Mouse (Mus musculus): ENCODE results near the gene Smarcc1. TPM values are rescaled to one million over a fixed set of nuclear protein-coding genes. Genes with fewer than 3 reads are reported as not detected.
A peak's percentile ranks its signal among the peaks of the same experiment; 100 is the strongest.

Gene Smarcc1
- polyA plus RNA-seq, 1 experiment from 2014 or later = 160 TPM

DNA sequence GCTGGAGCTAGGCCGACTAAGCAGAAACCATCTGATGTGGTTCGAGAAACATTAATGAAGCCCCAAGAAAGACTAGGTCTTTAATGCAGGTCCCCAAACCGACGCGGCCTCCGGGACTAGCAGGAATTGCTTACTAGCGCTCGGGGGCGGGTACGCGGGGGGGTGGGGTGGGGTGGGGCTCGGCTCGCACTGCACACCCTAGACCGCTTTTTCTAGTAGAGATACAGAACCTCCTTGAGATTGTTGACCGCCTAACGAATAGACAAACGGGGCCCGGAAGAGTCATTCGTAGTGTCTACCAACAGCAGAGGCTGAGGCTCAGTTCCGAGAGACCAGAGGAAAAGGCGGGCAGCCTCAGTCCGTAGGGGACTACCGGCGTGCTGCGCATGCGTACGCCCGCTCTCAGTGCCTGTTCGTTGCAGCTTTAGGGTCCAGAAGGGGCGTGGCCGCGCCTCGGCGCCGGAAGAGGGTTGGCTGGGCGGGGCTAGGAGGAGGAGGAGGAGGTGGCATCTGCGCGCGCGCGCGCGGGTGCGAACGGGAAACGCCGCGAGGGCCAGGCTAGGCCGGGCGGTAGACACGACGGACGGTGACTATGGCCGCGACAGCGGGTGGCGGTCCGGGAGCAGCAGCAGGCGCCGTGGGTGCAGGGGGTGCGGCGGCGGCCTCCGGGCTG, 14.2 kb downstream of the Smarcc1 start:
- WGBS = under 1% methylated on average over 64 of the region's 64 CpGs

DNA sequence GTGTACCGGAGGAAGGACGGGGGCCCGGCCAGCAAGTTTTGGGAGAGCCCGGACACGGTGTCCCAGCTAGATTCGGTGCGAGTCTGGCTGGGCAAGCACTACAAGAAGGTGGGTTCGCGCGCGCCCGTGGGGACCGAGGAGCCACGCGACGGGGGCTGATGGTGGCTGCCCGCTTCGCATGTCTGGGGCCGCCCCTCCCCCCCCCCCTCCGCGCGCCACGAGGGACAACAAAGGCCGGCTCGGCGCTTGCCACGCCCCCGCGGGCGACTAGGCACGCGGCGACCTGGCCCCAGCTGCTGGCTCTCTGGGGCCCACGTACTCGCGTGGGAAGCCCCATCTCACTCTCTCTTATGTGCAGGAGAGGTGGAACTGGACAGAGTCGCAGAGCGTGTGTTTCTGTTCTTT, 14.7 kb downstream of the Smarcc1 start:
- H3K4me3 ChIP-seq (ENCODE audit: low read depth, low read length) = peak overlapping the region; percentile 93
- H3K9me3 ChIP-seq (ENCODE audit: low read depth, low read length) = no peaks in the 10 kb centered on the region
- H3K27me3 ChIP-seq (ENCODE audit: insufficient read depth, low read length) = no peaks in the 10 kb centered on the region
- peak overlapping the region; percentile 68 for H3K4me2 ChIP-seq
- H3K27ac ChIP-seq (ENCODE audit: low read depth) = peak overlapping the region; percentile 93
- 1% methylated on average over 31 of the region's 38 CpGs for WGBS
- ATAC-seq (ENCODE audit: insufficient read depth) (peak; percentile 68; the same call in 1 of the 2 replicates), DNase-seq (peak; percentile 69)
- TF ChIP-seq CTCF (IDR thresholded peaks at IDR 0.05; ENCODE audit: low read depth) = no peak
- peaks cover 5% of the 10 kb centered on the region; the same call in 1 of the 2 replicates for H3K4me1 ChIP-seq (ENCODE audit: insufficient read depth)
- H3K36me3 ChIP-seq (ENCODE audit: insufficient read depth) = peaks cover 23% of the 10 kb centered on the region
- peak overlapping the region; percentile 98 for H3K9ac ChIP-seq

More for the DNA sequence above, 14.2 kb downstream of the Smarcc1 start:
- DNase-seq (peak; percentile 100), ATAC-seq (ENCODE audit: insufficient read depth) (peak; percentile 96)
- H3K9ac ChIP-seq = peak overlapping the region; percentile 98
- no peaks in the 10 kb centered on the region for H3K27me3 ChIP-seq (ENCODE audit: insufficient read depth, low read length)
- H3K9me3 ChIP-seq (ENCODE audit: low read depth, low read length) = no peaks in the 10 kb centered on the region
- peak overlapping the region; percentile 68 for H3K4me2 ChIP-seq
- peak overlapping the region; percentile 93 for H3K27ac ChIP-seq (ENCODE audit: low read depth)
- peak overlapping the region; percentile 93 for H3K4me3 ChIP-seq (ENCODE audit: low read depth, low read length)
- no peak for TF ChIP-seq CTCF (IDR thresholded peaks at IDR 0.05; ENCODE audit: low read depth)
- peaks cover 5% of the 10 kb centered on the region; the same call in 1 of the 2 replicates for H3K4me1 ChIP-seq (ENCODE audit: insufficient read depth)
- peaks cover 18% of the 10 kb centered on the region for H3K36me3 ChIP-seq (ENCODE audit: insufficient read depth)

DNA sequence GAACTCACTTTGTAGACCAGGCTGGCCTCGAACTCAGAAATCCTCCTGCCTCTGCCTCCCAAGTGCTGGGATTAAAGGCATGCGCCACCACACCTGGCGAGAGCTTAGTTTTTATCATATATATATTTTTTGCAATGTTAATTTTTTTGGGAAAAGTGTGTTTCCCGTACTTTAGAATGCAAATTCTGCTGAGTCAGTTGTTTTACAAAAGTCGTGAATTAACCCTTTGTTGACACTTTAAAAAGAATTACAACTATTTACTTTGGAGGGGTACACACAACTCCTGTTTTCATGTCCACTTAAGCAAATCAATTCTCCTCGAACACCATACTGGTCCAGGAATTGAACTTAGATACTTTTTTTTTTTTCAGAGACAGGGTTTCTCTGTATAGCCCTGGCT, 15.4 kb downstream of the Smarcc1 start:
- DNase-seq = peak; percentile 16
- Histone ChIP-seq H3K36me3 (ENCODE audit: insufficient read depth) (peaks cover 26% of the 10 kb centered on the region), H3K27me3 (ENCODE audit: insufficient read depth, low read length) (no peaks in the 10 kb centered on the region), H3K4me2 (peak overlapping the region; percentile 68), H3K4me3 (ENCODE audit: low read depth, low read length) (peak overlapping the region; percentile 93), H3K27ac (ENCODE audit: low read depth) (no peak overlapping the region), H3K9me3 (ENCODE audit: low read depth, low read length) (no peaks in the 10 kb centered on the region), H3K4me1 (ENCODE audit: insufficient read depth) (peaks cover 5% of the 10 kb centered on the region; the same call in 1 of the 2 replicates), H3K9ac (peak overlapping the region; percentile 98)
- ATAC-seq (ENCODE audit: insufficient read depth) = no peak
- no peak for TF ChIP-seq CTCF (IDR thresholded peaks at IDR 0.05; ENCODE audit: low read depth)
- WGBS = 47% methylated on average over 6 of the region's 6 CpGs

DNA sequence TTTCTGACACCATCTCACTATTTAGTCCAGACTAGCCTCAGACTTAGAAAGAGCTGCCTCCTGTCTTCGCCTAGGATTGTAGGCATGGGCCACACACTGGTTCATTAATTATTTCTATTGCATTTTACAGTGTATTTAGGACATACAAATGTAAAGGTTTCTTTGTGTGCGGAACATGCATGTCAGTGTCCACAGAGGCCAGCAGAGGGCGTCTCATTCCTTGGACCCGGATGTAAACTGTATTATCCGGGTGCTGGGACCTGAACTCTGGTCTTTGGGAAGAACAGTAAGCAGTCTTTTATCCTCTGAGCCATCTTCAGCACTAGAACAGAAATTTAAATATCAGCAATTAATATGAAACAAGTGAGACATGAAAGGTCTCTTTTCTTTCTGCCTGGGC, 16.7 kb downstream of the Smarcc1 start:
- H3K36me3 ChIP-seq (ENCODE audit: insufficient read depth) = peaks cover 37% of the 10 kb centered on the region
- H3K27me3 ChIP-seq (ENCODE audit: insufficient read depth, low read length) = no peaks in the 10 kb centered on the region
- no peak for ATAC-seq (ENCODE audit: insufficient read depth)
- H3K27ac ChIP-seq (ENCODE audit: low read depth) = no peak overlapping the region
- no peak for DNase-seq
- no peak overlapping the region for H3K4me3 ChIP-seq (ENCODE audit: low read depth, low read length)
- peak overlapping the region; percentile 68; the same call in 1 of the 2 replicates for H3K4me2 ChIP-seq
- H3K4me1 ChIP-seq (ENCODE audit: insufficient read depth) = peaks cover 5% of the 10 kb centered on the region; the same call in 1 of the 2 replicates
- no peak overlapping the region for H3K9ac ChIP-seq
- H3K9me3 ChIP-seq (ENCODE audit: low read depth, low read length) = no peaks in the 10 kb centered on the region
- TF ChIP-seq CTCF (IDR thresholded peaks at IDR 0.05; ENCODE audit: low read depth) = peak; percentile 29
- WGBS = 72% methylated on average over 5 of the region's 5 CpGs

DNA sequence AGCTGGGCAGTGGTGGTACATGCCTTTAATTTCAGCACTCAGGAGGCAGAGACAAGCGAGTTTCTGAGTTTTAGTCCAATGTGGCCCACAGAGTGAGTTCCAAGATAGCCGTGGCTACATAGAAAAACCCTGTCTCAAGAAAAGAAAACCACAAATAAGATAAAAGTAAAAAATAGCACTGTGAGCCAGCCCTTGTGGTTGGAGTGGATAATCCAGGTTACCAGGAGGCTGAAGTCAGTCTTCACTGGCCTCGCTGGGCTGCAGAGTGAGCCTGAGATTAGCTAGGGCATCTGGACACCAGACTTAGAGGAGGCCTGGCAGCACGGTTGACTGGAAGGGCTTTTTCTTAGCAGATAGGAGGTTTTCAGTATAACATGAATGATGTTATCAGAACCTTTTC, 21.6 kb downstream of the Smarcc1 start:
- ATAC-seq (ENCODE audit: insufficient read depth) (no peak), DNase-seq (no peak)
- H3K27me3 ChIP-seq (ENCODE audit: insufficient read depth, low read length) = no peaks in the 10 kb centered on the region
- no peak overlapping the region for H3K27ac ChIP-seq (ENCODE audit: low read depth)
- H3K4me3 ChIP-seq (ENCODE audit: low read depth, low read length) = no peak overlapping the region
- H3K4me1 ChIP-seq (ENCODE audit: insufficient read depth) = peaks cover 5% of the 10 kb centered on the region; the same call in 1 of the 2 replicates
- H3K36me3 ChIP-seq (ENCODE audit: insufficient read depth) = peaks cover 77% of the 10 kb centered on the region
- TF ChIP-seq CTCF (IDR thresholded peaks at IDR 0.05; ENCODE audit: low read depth) = no peak
- H3K9me3 ChIP-seq (ENCODE audit: low read depth, low read length) = no peaks in the 10 kb centered on the region
- 90% methylated on average over 4 of the region's 4 CpGs for WGBS
- no peak overlapping the region for H3K9ac ChIP-seq
- no peak overlapping the region for H3K4me2 ChIP-seq

DNA sequence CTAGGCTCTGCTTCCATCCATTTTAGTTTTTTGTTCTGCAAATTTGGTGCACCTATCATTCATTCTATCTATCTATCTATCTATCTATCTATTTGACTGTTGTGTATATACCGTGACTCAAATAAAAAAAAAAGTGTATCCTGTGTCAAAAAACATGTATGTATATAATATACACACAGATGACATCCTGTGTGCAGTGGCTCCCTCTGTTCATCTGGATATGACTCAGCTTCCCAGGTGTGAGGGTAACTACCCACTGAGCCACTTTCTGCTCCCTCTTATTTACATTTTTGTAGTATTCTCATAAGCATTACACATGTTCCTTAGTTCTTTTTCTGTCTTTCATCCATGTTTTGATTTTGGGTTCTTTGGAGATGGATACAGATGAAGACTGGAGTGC, 24.6 kb downstream of the Smarcc1 start:
- Histone ChIP-seq H3K27ac (ENCODE audit: low read depth) (no peak overlapping the region), H3K9ac (no peak overlapping the region), H3K4me3 (ENCODE audit: low read depth, low read length) (no peak overlapping the region), H3K36me3 (ENCODE audit: insufficient read depth) (peaks cover 83% of the 10 kb centered on the region), H3K4me1 (ENCODE audit: insufficient read depth) (no peaks in the 10 kb centered on the region), H3K27me3 (ENCODE audit: insufficient read depth, low read length) (no peaks in the 10 kb centered on the region), H3K9me3 (ENCODE audit: low read depth, low read length) (no peaks in the 10 kb centered on the region), H3K4me2 (no peak overlapping the region)
- ATAC-seq (ENCODE audit: insufficient read depth) (no peak), DNase-seq (no peak)
- no peak for TF ChIP-seq CTCF (IDR thresholded peaks at IDR 0.05; ENCODE audit: low read depth)
- 88% methylated on average over 1 of the region's 1 CpGs for WGBS

DNA sequence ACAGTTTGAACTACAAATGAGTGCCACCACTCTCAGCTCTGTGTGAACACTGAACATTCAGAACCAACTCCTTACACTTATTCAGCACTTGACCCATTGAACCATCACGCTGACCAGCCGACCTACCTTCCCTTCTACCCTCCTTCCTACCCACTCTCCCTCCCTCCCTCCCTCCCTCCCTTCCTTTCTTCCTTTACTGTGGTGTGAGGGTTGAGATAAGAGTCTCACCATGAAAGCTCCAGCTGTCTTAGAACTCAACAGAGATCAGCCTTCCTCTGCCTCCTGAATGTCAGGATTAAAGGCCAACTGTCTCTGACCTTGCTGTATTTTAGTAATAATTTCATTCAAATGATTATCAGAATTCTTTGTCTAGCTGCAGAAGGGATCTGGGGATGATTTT, 31.1 kb downstream of the Smarcc1 start:
- 56% methylated on average over 2 of the region's 2 CpGs for WGBS
- ATAC-seq (ENCODE audit: insufficient read depth) = no peak
- no peaks in the 10 kb centered on the region for H3K27me3 ChIP-seq (ENCODE audit: insufficient read depth, low read length)

More for the DNA sequence above, 31.1 kb downstream of the Smarcc1 start:
- peaks cover 87% of the 10 kb centered on the region for H3K36me3 ChIP-seq (ENCODE audit: insufficient read depth)
- H3K27ac ChIP-seq (ENCODE audit: low read depth) = no peak overlapping the region
- H3K4me1 ChIP-seq (ENCODE audit: insufficient read depth) = no peaks in the 10 kb centered on the region
- no peak overlapping the region for H3K4me3 ChIP-seq (ENCODE audit: low read depth, low read length)
- no peak overlapping the region for H3K4me2 ChIP-seq
- TF ChIP-seq CTCF (IDR thresholded peaks at IDR 0.05; ENCODE audit: low read depth) = no peak
- H3K9me3 ChIP-seq (ENCODE audit: low read depth, low read length) = no peaks in the 10 kb centered on the region
- no peak for DNase-seq
- H3K9ac ChIP-seq = no peak overlapping the region
